Comparison of ENCODE assay signal across 15 mouse cellular contexts in the genomic region with DNA sequence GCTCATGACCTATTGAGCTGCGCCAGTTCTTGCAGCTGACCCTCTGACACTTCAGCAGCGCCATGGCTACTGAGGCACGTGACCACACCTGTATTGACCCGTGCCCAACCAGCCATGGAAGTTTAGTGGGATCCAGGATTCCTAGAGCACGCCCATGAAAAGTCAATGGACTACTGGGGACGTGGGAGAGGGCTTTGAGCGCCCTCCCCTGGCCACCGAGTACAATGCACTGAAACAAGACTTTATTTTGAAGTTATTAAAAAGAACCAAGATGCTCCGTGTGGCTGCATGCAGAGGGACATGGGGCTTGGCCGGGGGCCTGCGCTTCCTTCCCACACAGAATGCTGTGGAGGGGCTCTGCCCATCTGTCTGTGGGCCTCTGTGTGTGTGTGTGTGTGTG. TPM values are rescaled to one million over a fixed set of nuclear protein-coding genes. Genes with fewer than 3 reads are reported as not detected.
DNase-seq lines count a peak whose midpoint lies in the region; ATAC-seq and TF ChIP-seq lines count a peak whose summit lies in the region.
"Had no signal": no experiment of that assay in that cellular context is flagged by ENCODE, and none has a peak within 500 bp of the region (broad histone marks: within the 10 kb centered on the region; RNA-seq: fewer than 3 reads in every experiment).

No protein-coding gene starts in this region.

- no peak overlapping the region for H3K4me2 ChIP-seq in forebrain, embryonic 15.5 days (replicated peaks)
- H3K4me2 ChIP-seq: neural tube, embryonic 13.5 days had no signal

- H3K9me3 ChIP-seq in E14TG2a.4 (ENCODE audit: low read length): no peaks in the 10 kb centered on the region
- no peaks in the 10 kb centered on the region for H3K9me3 ChIP-seq in forebrain, embryonic 15.5 days
- H3K9me3 ChIP-seq: neural tube, embryonic 13.5 days; stomach, embryonic 15.5 days had no signal

- no peak overlapping the region for H3K27ac ChIP-seq in layer of hippocampus, adult 2 months
- H3K27ac ChIP-seq in bone marrow macrophage, adult 2 months (ENCODE audit: insufficient read depth, low read depth, low read length): no peak overlapping the region
- H3K27ac ChIP-seq in forebrain, embryonic 15.5 days (replicated peaks): no peak overlapping the region
- H3K27ac ChIP-seq: neural tube, embryonic 13.5 days had no signal

- H3K4me1 ChIP-seq in E14TG2a.4 (replicated peaks; ENCODE audit: low read depth, low read length): peaks cover 56% of the 10 kb centered on the region
- H3K4me1 ChIP-seq in bone marrow macrophage, adult 2 months (ENCODE audit: control insufficient read depth, insufficient read depth, low read length): no peaks in the 10 kb centered on the region
- peaks cover 15% of the 10 kb centered on the region for H3K4me1 ChIP-seq in forebrain, embryonic 15.5 days

- DNase-seq in layer of hippocampus, adult 2 months (ENCODE audit: low spot score in 2 of 2): no peak
- no peak for DNase-seq in layer of hippocampus, postnatal 36 days
- peak; percentile 45 for DNase-seq in 416B (ENCODE audit: low read depth)
- no peak for DNase-seq in urinary bladder, postnatal 25 days (ENCODE audit: low spot score)
- DNase-seq: cerebellum, adult 8-10 months; heart, postnatal 10 days; lung, postnatal 10 days; midbrain, embryonic 14.5 days had no signal

- ATAC-seq in forebrain, embryonic 15.5 days (replicated peaks): no peak

- H3K36me3 ChIP-seq in E14TG2a.4 (ENCODE audit: insufficient read depth, low read length): no peaks in the 10 kb centered on the region
- no peaks in the 10 kb centered on the region for H3K36me3 ChIP-seq in forebrain, embryonic 15.5 days
- H3K36me3 ChIP-seq: neural tube, embryonic 13.5 days; stomach, embryonic 15.5 days had no signal

- peaks cover 78% of the 10 kb centered on the region for H3K27me3 ChIP-seq in E14TG2a.4 (ENCODE audit: insufficient read depth, low read length)
- H3K27me3 ChIP-seq in forebrain, embryonic 15.5 days: peaks cover 5% of the 10 kb centered on the region
- H3K27me3 ChIP-seq: stomach, embryonic 15.5 days had no signal

- WGBS in forebrain, embryonic 15.5 days: 56% methylated on average over 11 of the region's 11 CpGs

- no peak for TF ChIP-seq POLR2A in bone marrow macrophage, adult 2 months (IDR thresholded peaks at IDR 0.05; ENCODE audit: borderline replicate concordance, low read depth, low read length)

- H3K9ac ChIP-seq in forebrain, embryonic 15.5 days (replicated peaks): no peak overlapping the region
- H3K9ac ChIP-seq: stomach, embryonic 15.5 days had no signal

- no peak overlapping the region for H3K4me3 ChIP-seq in layer of hippocampus, adult 2 months
- no peak overlapping the region for H3K4me3 ChIP-seq in E14TG2a.4 (replicated peaks; ENCODE audit: low read length)
- H3K4me3 ChIP-seq in bone marrow macrophage, adult 2 months (ENCODE audit: insufficient read depth, low read length): no peak overlapping the region
- no peak overlapping the region for H3K4me3 ChIP-seq in forebrain, embryonic 15.5 days
- H3K4me3 ChIP-seq: neural tube, embryonic 13.5 days; stomach, embryonic 15.5 days had no signal

- TF ChIP-seq CTCF in layer of hippocampus, adult 2 months (conservative IDR thresholded peaks at IDR 0.05): peak; percentile 76
- TF ChIP-seq CTCF in E14TG2a.4 (conservative IDR thresholded peaks at IDR 0.05; ENCODE audit: low read length): peak; percentile 64
- TF ChIP-seq CTCF in bone marrow macrophage, adult 2 months (IDR thresholded peaks at IDR 0.05; ENCODE audit: low read depth, low read length): 0 out of 2 replicates have a peak, but pooled peaks have one; percentile 16

RNA-seq across cellular contexts. Expression of gene Tmem54, which starts 6.0 kb away (rescaled TPM):
- total RNA-seq in layer of hippocampus, adult 2 months (2021): not detected
- total RNA-seq in layer of hippocampus, postnatal 36 days (2021): not detected
- not detected in 2 replicates for polyA plus RNA-seq in bone marrow macrophage, adult 2 months (2012; ENCODE audit: insufficient read depth, insufficient read length, missing spikeins)
- polyA plus RNA-seq in forebrain, embryonic 15.5 days (2015; fragmentation: Nextera tagmentation; extraction: Ambion mirVana): not detected in 2 replicates
- total RNA-seq: adrenal gland, postnatal 36 days; heart, postnatal 10 days; layer of hippocampus, adult 8-10 months had no signal
- polyA plus RNA-seq: midbrain, embryonic 14.5 days; neural tube, embryonic 13.5 days had no signal

RNA-seq across cellular contexts. Expression of gene Hpca, which starts 10.5 kb away (rescaled TPM):
- total RNA-seq in layer of hippocampus, adult 2 months (2021): 1,000 to 10,000 TPM; 2,418 to 2,601 TPM
- total RNA-seq in layer of hippocampus, postnatal 36 days (2021): 1,000 to 10,000 TPM; 2,384 to 2,720 TPM
- polyA plus RNA-seq in bone marrow macrophage, adult 2 months (2012; ENCODE audit: insufficient read depth, insufficient read length, missing spikeins): not detected in 2 replicates
- 48.0 and 53.1 TPM in 2 replicates for polyA plus RNA-seq in forebrain, embryonic 15.5 days (2015; fragmentation: Nextera tagmentation; extraction: Ambion mirVana)

RNA-seq across cellular contexts. Expression of gene Fndc5, which starts 25.4 kb away (rescaled TPM):
- 10 to 100 TPM; 77.5 to 78.6 TPM for total RNA-seq in layer of hippocampus, adult 2 months (2021)
- 10 to 100 TPM; 76.2 to 78.0 TPM for total RNA-seq in layer of hippocampus, postnatal 36 days (2021)
- polyA plus RNA-seq in bone marrow macrophage, adult 2 months (2012; ENCODE audit: insufficient read depth, insufficient read length, missing spikeins): not detected in 2 replicates
- 2.6 and 2.8 TPM in 2 replicates for polyA plus RNA-seq in forebrain, embryonic 15.5 days (2015; fragmentation: Nextera tagmentation; extraction: Ambion mirVana)

RNA-seq across cellular contexts. Expression of gene Rnf19b, which starts 53.3 kb away (rescaled TPM):
- total RNA-seq in layer of hippocampus, adult 2 months (2021): 10 to 100 TPM; 41.0 to 42.4 TPM
- 10 to 100 TPM; 40.7 to 45.9 TPM for total RNA-seq in layer of hippocampus, postnatal 36 days (2021)
- 91.7 and 94.9 TPM in 2 replicates for polyA plus RNA-seq in bone marrow macrophage, adult 2 months (2012; ENCODE audit: insufficient read depth, insufficient read length, missing spikeins)
- 23.0 and 23.2 TPM in 2 replicates for polyA plus RNA-seq in forebrain, embryonic 15.5 days (2015; fragmentation: Nextera tagmentation; extraction: Ambion mirVana)

Comparison
In these comparisons a context has a peak if more than half of its experiments do, and no peak if none do; other contexts are left out.
1. CTCF ChIP-seq: peak in every context shown above with its lines; median percentile 76 in layer of hippocampus, adult 2 months; 64 in E14TG2a.4; 16 in bone marrow macrophage, adult 2 months.